Mouse (Mus musculus): ENCODE data around the gene Bcl2l13. TPM values are rescaled to one million over a fixed set of nuclear protein-coding genes. Genes with fewer than 3 reads are reported as not detected.

Gene Bcl2l13
- polyA plus RNA-seq, 1 experiment, result 32.8 TPM

Other genes with a start within 250 kb of the Bcl2l13 start
- 0.12 TPM for gene Cecr2, start 169.8 kb upstream of the Bcl2l13 start, polyA plus RNA-seq (2012; fragmentation: generic; extraction: Trizol)
- 0.07 TPM for gene Slc25a18, start 62.6 kb upstream of the Bcl2l13 start, polyA plus RNA-seq (2012; fragmentation: generic; extraction: Trizol)
- 206 TPM for gene Atp6v1e1, start 13.4 kb upstream of the Bcl2l13 start, polyA plus RNA-seq (2012; fragmentation: generic; extraction: Trizol)
- 34.3 TPM for gene Bid, start 80.6 kb downstream of the Bcl2l13 start, polyA plus RNA-seq (2012; fragmentation: generic; extraction: Trizol)

All from myocyte (in vitro differentiated cells).